16 mouse cellular contexts compared by ENCODE assay signal in the genomic region with DNA sequence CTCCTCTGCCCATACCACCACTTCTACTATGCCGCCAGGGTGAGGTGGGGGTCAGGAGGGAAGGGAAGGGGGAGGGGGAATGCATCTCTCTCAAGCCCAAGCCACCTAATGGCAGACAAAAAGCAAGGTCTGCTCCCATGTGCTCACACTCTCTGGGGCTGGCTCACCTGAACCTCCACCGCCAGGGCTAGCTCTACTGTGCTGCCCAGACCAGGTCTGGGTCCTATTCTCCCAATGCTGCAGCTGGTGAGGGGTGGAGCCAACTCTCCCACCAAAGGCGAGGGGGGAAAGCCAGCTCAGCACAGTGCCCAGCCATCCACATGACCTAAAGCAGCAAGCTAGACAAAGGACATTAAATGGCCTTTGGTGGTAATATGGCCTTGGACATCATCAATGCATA.
"Had no signal": no experiment of that assay in that cellular context is flagged by ENCODE, and none has a peak within 500 bp of the region (broad histone marks: within the 10 kb centered on the region; RNA-seq: fewer than 3 reads in every experiment).

No protein-coding gene starts in this region.

- H3K27me3 ChIP-seq: megakaryocyte, embryonic 14.5 days; midbrain, embryonic 15.5 days; neural tube, embryonic 12.5 days; stomach, embryonic 15.5 days had no signal

- H3K9me3 ChIP-seq: midbrain, embryonic 15.5 days; neural tube, embryonic 12.5 days; stomach, embryonic 15.5 days had no signal

- ATAC-seq: liver, postnatal 0 days; midbrain, embryonic 13.5 days; midbrain, embryonic 15.5 days had no signal

- H3K9ac ChIP-seq: liver, postnatal 0 days; lung, embryonic 14.5 days; midbrain, embryonic 13.5 days; midbrain, embryonic 15.5 days; neural tube, embryonic 12.5 days; stomach, embryonic 15.5 days had no signal

- H3K4me2 ChIP-seq: lung, embryonic 14.5 days; midbrain, embryonic 11.5 days; midbrain, embryonic 13.5 days; midbrain, embryonic 15.5 days; neural tube, embryonic 12.5 days; stomach, embryonic 15.5 days had no signal

- H3K4me1 ChIP-seq: megakaryocyte, embryonic 14.5 days; midbrain, embryonic 13.5 days; midbrain, embryonic 15.5 days; stomach, embryonic 15.5 days had no signal

- H3K27ac ChIP-seq: macrophage; midbrain, embryonic 13.5 days; midbrain, embryonic 15.5 days; neural tube, embryonic 12.5 days; stomach, embryonic 15.5 days; stomach, postnatal 0 days had no signal

- H3K4me3 ChIP-seq: megakaryocyte, embryonic 14.5 days; midbrain, embryonic 13.5 days; midbrain, embryonic 15.5 days; neural tube, embryonic 12.5 days; stomach, embryonic 15.5 days had no signal

- H3K36me3 ChIP-seq: midbrain, embryonic 13.5 days; midbrain, embryonic 15.5 days; neural tube, embryonic 12.5 days; stomach, embryonic 15.5 days had no signal

- DNase-seq: liver, postnatal 0 days; lung, embryonic 14.5 days; lung, postnatal 14 days; lung, postnatal 36 days; right cerebral cortex, postnatal 14 days; thymus, adult 2 months; thymus, postnatal 25 days; thymus, postnatal 4 days had no signal
